Mouse (Mus musculus): ENCODE measurements around the gene Dnmt1.
A peak's percentile ranks its signal among the peaks of the same experiment; 100 is the strongest.

Gene Dnmt1

DNA sequence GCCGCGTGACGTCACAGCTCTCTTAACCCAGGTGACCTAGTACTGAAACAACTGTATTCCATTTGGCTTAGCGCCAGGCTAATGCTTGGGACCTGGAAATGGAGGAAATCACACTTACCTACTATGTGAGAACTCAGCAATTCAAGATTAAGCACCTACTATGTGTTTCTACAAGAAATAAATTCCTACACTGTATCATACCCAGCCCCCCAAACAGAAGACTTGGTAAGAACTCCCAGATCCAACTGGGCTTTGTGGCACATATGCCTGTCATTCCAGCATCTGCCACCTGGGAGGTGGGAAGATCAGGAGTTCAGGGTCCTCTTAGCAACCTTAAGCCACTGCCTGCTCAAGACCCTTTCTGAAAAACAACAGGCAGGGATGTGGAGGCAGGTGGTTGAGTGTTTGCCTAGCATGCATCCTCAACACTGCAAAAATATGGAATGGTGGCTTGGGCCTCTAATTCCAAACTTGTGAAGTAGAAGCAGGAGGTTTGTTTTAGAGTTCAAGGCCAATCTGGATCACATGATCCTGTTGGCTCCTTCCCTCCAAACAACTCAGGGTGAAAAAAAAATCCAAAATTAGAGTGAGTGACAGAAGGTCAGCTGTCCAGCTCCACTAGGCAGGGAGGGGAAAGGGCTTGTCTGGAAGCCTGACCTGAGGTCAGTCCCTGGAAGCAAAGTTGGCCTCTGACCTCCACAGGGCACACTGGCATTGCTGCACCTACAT is 17.4 kb upstream of the Dnmt1 start:
- no peak for DNase-seq (ENCODE audit: low spot score)

GRCm38 (mm10) chr9:20976216-20976960 is 16.7 kb upstream of the Dnmt1 start, which contains the start of gene S1pr2:
Gene S1pr2 (minus strand): TSS chr9:20976781.
- DNase-seq (ENCODE audit: low spot score) = peak; percentile 73

DNA sequence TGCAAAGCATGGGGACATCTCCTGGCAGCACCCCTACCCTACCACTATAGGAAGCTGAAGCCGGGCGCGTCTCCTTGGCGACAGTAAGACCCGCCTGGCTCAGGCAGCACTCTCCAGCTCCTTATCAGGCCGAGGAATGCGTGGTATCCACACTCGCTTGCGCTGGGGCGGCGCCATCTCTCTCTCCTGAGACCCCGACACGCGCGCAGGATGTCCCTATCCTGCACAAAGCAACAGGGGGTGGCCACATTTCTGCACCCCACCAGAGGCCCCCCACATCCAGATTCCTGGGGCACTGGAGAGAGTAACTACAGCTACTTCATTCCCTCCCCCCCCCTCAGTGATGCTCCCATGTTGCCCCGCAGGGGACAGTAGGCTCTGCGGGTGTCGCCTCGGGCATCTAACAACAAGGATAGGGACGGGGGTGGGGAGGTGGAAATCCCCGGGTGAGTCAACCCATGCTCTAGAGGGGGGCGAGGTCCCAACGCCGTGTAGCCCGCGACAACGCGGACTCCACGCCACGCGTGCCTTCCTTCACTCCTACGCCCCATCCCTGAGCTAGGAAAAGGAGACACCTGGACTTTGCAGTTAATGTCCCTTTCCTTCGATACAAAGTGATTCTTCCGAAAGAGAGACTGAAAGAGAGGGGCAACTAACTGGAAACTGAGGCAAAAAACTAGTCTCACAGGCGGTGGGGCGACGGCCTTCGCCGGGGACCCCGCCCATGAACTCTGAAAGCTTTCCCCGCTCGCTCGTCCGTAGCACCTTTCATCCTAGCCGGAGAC is 15.9 kb upstream of the Dnmt1 start:
- peak; percentile 67 for DNase-seq (ENCODE audit: low spot score)

DNA sequence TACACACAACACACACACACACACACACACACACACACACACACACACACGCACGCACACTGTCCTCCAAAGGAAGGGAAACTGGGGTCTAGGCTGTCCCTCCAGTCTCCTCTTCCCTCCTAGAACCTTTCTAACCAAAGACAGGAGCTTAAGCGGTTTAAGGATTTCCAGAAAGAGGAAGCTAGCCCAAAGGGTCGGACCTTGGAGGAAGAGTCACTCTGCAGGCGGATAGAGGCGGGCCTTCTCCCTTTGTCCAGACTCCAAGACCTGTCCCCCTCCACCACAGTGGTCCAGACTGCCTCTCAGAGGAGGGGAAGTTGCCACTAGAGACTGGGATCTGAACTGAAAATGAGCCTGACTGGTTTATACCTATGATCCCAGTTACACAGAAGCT is 14.0 kb upstream of the Dnmt1 start:
- no peak for DNase-seq (ENCODE audit: low spot score)

GRCm38 (mm10) chr9:20973001-20973681 is 13.5 kb upstream of the Dnmt1 start:
- DNase-seq (ENCODE audit: low spot score) = no peak

DNA sequence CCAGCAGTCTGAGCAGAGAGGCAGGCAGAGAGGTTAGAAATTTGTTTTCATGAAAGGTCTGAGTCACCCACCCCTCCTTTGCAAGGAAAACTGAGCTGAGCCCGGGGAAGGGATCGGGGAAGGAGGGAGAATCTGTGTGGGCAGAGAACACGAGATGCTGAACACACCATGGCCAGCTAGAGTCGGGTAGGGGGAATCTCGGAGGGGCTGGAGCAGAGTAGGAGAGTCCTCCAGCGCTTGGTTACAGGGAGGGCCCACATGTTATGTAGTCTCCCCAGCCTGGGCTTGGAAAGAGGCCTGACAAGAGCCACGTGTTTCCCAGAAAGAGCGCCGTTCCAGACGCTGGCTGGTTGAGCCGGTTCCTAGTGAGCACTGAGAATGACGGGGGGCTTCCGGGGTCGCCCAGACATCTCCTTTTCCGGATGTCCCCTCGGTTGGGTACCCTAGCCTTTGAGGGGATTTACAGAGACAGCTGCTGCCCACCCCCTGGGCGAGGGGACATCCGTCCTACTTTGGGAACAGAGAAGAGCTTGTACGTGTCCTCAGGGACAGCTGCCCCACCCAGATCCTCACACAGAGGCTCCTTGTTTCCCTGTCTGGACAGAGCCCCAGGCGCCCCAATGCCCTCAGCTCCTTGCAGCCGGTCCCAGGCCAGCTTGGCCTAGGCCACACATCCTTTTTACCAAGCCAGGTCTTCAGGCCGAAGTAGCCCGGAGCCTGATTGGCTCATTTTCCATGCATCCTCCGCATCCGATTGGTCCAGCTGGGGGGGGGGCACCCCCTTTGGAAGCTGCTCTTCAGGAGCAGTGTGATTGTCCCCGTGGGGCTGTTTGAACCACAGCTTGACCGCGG is 12.7 kb upstream of the Dnmt1 start:
- DNase-seq (ENCODE audit: low spot score) = peak; percentile 40

DNA sequence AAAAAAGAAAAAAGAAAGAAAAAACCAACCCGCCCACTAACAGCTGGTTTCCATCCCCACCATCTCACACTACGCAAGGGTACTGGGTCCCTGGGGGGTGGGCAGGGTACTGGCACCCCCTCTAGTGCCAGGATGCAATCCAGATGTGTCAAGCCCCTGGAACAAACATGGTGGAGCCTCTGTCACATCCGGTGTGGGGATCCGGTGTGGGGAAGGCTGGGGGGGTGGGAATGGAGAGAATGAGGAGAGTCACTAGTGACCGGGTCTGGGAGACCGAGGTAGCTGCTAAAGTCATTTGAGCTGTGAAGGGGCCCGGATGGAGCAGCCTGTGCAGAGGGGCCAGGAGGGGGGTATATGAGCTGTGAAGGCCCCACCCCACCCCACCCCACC is 12.1 kb upstream of the Dnmt1 start:
- no peak for DNase-seq (ENCODE audit: low spot score)

DNA sequence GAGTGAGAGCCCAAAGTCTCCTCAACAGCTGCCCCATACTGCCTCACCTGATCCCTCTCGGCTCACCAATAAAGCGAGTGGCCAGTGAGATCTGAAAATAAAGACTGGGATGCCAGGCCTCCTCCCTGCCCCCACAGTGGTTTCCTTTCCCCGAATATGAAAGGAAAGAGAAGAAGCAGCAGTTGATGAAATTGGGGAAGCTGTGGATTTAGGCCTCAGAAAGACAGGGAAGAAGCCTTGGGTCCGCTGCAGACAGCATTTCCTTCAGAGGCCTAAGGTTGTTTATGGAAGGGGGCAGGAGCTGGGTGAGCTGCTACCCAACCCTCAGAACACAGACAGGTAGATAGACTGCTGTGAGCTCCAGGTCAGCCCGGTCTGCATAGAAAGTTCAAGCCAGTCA is 7.1 kb upstream of the Dnmt1 start:
- no peak for DNase-seq (ENCODE audit: low spot score)

DNA sequence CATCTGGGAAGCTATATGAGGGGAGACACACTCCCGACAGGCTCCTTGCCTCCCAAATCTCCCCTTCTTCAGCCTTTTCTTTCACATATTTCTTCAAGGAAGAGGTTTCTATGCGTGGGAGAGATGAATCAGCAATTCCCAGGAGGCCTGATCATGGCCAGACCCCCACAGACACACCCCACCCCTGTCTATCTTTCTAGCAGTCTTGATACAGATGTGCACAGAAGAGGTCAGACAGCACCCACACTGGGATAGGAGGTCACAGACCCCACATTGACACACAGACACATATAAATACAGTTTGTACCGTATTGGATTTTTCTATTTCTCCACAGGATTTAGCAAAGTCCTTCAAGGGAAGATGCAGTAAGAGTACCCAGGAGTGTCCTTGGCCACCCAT is 6.3 kb upstream of the Dnmt1 start:
- DNase-seq (ENCODE audit: low spot score) = no peak

DNA sequence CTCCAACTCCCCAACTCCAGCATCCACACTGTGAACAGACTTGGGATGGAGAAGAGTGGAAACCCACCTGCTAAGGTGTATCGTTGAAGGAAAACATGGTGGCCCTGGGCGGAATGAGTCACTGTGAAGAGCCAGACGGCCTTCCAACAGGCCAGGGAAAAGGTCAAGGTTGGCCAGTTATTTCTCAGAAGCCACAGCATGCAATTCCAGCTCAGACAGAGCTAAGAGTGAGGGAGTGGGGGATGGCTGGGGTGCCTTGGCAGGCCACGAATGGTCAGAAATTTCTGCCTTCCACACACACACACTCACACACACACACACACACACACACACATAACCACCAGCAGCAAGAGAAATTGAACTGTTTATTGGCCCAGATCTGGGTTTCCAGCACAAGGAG is 5.9 kb upstream of the Dnmt1 start:
- no peak for DNase-seq (ENCODE audit: low spot score)

DNA sequence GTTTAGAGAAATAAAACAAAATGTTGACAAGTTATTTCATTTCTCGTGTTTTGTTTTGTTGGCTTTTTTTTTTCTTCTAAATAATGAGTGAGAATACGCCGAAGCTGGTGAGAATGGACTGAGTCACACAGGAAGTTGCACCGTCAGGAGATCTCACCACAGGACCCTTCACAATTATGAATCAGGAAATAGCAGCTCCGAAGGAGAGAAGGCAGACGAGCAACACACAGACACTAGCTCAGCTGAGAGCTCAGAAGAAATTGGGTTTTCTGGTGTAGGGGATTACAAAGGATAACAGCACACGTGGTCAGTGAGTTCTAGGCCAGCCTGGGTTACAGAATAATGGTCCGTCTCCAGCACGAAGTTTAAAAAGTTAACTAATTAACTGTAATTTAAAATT is 1.9 kb upstream of the Dnmt1 start:
- no peak for DNase-seq (ENCODE audit: low spot score)

GRCm38 (mm10) chr9:20956989-20957388 is 2.7 kb downstream of the Dnmt1 start:
- no peak for DNase-seq (ENCODE audit: low spot score)

GRCm38 (mm10) chr9:20952520-20953227 is 7.0 kb downstream of the Dnmt1 start:
- peak; percentile 98 for DNase-seq (ENCODE audit: low spot score)

DNA sequence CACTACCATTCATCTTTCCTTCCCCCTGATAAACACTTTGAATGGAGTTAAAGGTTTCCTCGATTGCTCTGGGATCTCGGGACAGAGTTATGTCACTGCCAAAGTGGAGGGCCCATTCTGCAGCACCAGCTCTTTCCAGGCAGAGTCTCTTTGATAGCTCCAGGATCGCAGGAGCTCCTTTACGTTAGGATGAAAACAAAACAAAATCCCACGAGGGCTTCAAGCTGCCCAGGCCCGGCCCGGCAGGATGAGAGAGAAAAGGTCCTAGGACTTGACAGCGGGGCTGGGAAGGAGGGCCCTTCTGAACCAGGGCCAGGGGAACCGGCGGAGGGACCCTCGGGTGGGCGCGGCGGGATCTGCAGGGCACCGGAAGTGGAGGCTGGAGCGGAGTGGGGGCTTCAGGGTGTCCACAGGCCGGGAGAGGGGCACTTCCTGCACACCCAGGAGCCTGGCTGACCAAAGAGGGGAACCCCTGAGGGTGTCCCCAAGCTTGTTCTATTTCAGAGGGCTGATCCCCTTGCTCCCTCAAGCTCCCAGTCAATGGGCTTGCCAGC is 7.6 kb downstream of the Dnmt1 start:
- DNase-seq (ENCODE audit: low spot score) = no peak

- DNase-seq (ENCODE audit: low spot score) = peak; percentile 17
Measured at GRCm38 (mm10) chr9:20951441-20951840, 8.2 kb downstream of the Dnmt1 start.

GRCm38 (mm10) chr9:20950419-20950818 is 9.3 kb downstream of the Dnmt1 start:
- DNase-seq (ENCODE audit: low spot score) = no peak

DNA sequence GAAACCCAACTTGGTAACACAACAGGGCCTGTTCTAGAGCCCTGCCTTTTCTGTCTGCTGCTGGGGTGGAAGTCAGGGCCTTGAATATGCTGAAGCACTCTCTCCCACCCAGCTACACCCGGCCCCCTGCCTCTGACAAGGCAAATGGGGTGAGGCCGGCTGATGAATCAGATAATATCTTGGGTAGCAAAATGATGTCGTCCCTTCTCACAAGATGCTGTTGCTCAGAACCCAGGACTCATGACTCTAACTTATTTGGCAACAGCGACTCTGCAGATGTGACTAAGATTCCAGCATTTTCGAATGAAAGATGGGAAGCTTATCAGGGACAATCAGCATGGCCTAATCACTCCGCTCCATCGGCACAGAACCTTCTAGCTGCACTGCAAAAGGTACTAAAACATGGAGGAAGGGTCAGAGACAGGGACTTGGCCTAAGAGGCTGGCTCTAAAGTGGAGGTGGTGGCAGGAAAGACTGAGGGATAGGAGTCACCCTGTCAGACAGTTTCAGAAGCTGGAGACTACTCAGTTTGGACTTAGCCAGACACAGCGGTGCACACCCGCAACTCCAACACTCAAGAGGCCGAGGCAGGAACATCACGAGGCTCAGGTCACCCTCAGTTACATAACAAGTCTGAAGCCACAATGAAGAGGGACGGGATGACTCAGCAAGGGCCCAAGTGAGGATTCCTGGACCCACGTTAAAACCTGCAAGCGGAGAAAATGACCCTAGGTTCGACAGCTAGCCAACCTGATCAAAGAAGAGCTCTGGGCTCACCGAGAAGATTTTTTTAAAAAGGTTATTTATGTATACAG is 13.4 kb downstream of the Dnmt1 start:
- DNase-seq (ENCODE audit: low spot score) = no peak

GRCm38 (mm10) chr9:20944697-20945370 is 14.9 kb downstream of the Dnmt1 start:
- no peak for DNase-seq (ENCODE audit: low spot score)

DNA sequence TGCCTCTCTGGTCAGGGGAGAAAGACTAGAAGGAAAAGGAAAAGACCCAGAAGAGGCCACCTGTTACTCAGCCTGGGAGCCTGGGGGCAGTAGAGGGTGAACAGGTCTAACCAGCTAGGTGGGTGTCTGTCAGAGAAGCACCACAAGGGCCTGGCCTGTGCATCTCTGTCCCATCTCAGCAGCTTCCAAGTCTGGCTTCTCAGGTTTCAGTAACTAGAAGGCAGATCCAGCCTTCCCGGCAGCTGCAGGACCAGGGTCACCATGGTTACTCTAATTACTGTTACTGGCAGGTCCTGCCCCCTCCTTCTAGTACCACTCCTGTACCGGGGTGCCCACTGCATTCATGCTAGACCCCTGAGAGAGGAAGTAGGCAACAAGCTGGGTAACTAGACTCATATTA is 15.8 kb downstream of the Dnmt1 start:
- DNase-seq (ENCODE audit: low spot score) = peak; percentile 23

Data from retina, embryonic 14.5 days (tissue).